Mouse (Mus musculus): ENCODE data around the gene Adam10.

Gene Adam10

GRCm38 (mm10) chr9:70678682-70679131 lies at the start of gene Adam10:
Gene Adam10, plus strand, starts transcription at chr9:70678997.
- peak; percentile 98 for DNase-seq (ENCODE audit: low spot score)

- peak; percentile 21 for DNase-seq (ENCODE audit: low spot score)
Observed at GRCm38 (mm10) chr9:70629711-70630110, 49.1 kb upstream of the Adam10 start.

GRCm38 (mm10) chr9:70631665-70632064 lies 47.1 kb upstream of the Adam10 start:
- DNase-seq (ENCODE audit: low spot score): no peak

GRCm38 (mm10) chr9:70636748-70637147 lies 42.0 kb upstream of the Adam10 start:
- no peak for DNase-seq (ENCODE audit: low spot score)

GRCm38 (mm10) chr9:70650260-70650659 lies 28.5 kb upstream of the Adam10 start:
- DNase-seq (ENCODE audit: low spot score): no peak

GRCm38 (mm10) chr9:70650994-70651393 lies 27.8 kb upstream of the Adam10 start:
- no peak for DNase-seq (ENCODE audit: low spot score)

- no peak for DNase-seq (ENCODE audit: low spot score)
Observed at GRCm38 (mm10) chr9:70652221-70652620, 26.6 kb upstream of the Adam10 start.

GRCm38 (mm10) chr9:70653875-70654274 lies 24.9 kb upstream of the Adam10 start:
- DNase-seq (ENCODE audit: low spot score): no peak

- no peak for DNase-seq (ENCODE audit: low spot score)
Observed at GRCm38 (mm10) chr9:70654496-70654895, 24.3 kb upstream of the Adam10 start.

- DNase-seq (ENCODE audit: low spot score): no peak
Observed at GRCm38 (mm10) chr9:70655764-70656129, 23.1 kb upstream of the Adam10 start.

GRCm38 (mm10) chr9:70656130-70657007 lies 22.4 kb upstream of the Adam10 start, which contains the start of gene Gm10642:
Gene Gm10642, plus strand, starts transcription at chr9:70656251.
- peak; percentile 68 for DNase-seq (ENCODE audit: low spot score)

GRCm38 (mm10) chr9:70657013-70657967 lies 21.5 kb upstream of the Adam10 start, which contains the start of gene Mindy2:
Gene Mindy2, minus strand, starts transcription at chr9:70657174.
- DNase-seq (ENCODE audit: low spot score): peak; percentile 97

GRCm38 (mm10) chr9:70658266-70658665 lies 20.5 kb upstream of the Adam10 start:
- DNase-seq (ENCODE audit: low spot score): no peak

GRCm38 (mm10) chr9:70664847-70665246 lies 13.9 kb upstream of the Adam10 start:
- DNase-seq (ENCODE audit: low spot score): no peak

GRCm38 (mm10) chr9:70665372-70666145 lies 13.2 kb upstream of the Adam10 start:
- DNase-seq (ENCODE audit: low spot score): no peak

GRCm38 (mm10) chr9:70666811-70667210 lies 12.0 kb upstream of the Adam10 start:
- no peak for DNase-seq (ENCODE audit: low spot score)

- no peak for DNase-seq (ENCODE audit: low spot score)
Observed at GRCm38 (mm10) chr9:70668048-70668447, 10.7 kb upstream of the Adam10 start.

- DNase-seq (ENCODE audit: low spot score): no peak
Observed at GRCm38 (mm10) chr9:70669197-70669596, 9.6 kb upstream of the Adam10 start.

GRCm38 (mm10) chr9:70670381-70670780 lies 8.4 kb upstream of the Adam10 start:
- DNase-seq (ENCODE audit: low spot score): no peak

GRCm38 (mm10) chr9:70671278-70671677 lies 7.5 kb upstream of the Adam10 start:
- no peak for DNase-seq (ENCODE audit: low spot score)

- DNase-seq (ENCODE audit: low spot score): peak; percentile 32
Observed at GRCm38 (mm10) chr9:70671772-70672579, 6.8 kb upstream of the Adam10 start.
